Mouse (Mus musculus) spleen, embryonic (tissue): ENCODE measurements around the gene Grap.

ENCODE experiments used
- CTCF ChIA-PET: fragments of 350-600 bp; sonication (Branson Sonifier 250); formaldehyde crosslinking; loops from one replicate; lab custom pipeline; 2022; lab: Charles Lee

The Grap gene

DNA sequence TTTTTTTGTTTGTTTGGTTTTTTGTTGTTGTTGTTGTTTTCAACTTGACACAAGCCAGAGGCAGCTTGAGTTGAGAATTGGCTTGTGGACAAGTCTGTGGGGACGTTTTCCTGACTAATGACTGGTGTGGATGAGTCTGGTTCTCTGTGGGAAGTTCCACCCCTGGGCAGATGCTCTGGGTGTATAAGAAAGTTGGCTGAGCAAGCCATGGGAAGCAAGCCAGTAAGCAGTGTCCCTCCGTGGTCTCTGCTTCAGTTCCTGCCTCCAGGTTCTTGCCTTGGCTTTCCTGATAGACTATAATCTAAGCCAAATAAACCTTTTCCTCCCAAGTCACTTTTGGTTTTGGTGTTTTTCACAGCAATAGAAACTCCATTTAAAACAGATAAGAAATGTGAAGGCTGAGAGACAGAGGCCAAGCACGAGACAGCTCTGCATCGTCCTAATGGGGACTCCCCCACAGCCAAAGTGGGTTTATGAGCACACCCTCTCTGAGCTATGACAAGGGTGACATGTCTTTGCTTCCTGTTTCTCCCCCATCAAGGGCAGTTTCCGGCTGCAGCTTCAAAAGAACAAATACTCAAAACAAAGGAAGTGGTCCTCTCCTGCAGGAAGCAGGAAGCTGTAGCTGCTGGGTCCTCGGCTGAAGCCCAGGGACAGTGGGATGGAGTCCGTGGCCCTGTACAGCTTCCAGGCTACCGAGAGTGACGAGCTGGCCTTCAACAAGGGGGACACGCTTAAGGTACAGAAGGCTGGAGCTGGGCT is at the start of gene Grap:
TSS of gene Grap (plus strand) at position 580 of the 762 bp plus-strand sequence.
- CTCF ChIA-PET = interaction anchor here (2.2 kb wide), 1 partner anchor 14 kb away, joined by 4 read pairs; no protein-coding TSS in a partner anchor

DNA sequence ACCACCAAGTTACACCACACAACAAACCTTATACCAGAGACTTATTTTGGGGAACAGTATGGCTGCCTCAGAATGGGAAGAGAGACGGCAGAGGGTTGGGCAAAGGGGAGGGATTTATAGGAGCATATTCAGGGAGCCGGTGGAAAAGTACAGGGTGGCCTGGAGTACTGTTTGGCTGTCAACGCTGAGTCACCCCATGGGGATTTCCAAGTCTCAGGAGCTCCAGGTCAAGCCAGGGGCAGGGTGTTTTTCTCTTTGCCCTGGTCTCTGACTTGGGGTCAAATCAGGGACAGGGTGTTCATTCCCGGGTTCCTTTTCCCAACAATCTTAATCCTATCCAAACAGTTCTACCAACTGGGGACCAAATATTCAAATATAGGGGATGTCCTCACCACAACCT is 45.0 kb upstream of the Grap start:
- CTCF ChIA-PET = interaction anchor here (0.9 kb wide), 1 partner anchor 91 kb away, joined by 3 read pairs; no protein-coding TSS in a partner anchor

DNA sequence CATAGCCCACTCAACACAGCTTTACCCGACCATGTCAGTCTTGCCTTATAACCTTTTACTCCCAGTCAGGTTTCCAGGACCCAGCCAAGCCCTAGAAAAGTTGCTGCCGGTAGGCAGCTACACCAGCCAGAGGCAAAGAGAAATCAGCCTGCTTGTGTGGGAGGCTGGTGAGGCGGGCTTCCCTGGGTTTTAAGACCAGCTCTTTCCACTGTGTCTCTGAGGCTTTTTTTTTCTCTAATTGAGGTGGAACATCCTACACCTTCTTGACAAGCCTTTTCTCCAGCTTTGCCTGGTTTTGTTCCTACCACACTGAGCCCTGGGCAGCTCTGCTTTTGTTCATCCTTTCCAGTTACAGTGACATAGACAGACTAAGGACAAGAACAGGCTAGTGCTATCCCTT is 41.9 kb upstream of the Grap start:
- CTCF ChIA-PET = no interaction called here

DNA sequence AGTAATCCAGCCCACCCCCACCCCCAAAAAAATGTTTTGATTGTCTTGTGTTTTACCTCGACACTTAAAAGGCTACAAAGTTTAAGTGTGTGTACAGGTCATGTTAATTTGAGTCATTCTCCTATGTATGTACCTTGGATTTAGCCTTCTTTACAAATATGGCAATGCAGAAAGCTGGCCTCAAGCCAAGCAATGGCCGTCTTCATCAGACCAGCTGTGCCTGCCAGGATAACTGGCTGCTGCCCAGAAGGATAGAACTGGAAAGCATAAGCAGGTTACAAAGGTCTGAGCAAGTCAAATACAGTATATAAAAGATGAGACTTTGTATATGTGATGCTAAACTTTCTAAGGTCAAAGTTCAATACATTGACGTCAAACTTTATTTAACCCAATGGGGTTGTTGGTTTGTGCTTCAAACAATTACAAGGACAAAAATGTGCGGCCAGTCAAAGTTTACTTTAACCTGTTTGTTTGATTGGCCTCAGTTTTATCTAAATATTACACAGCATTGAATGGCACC is 40.9 kb upstream of the Grap start:
- CTCF ChIA-PET = no interaction called here

DNA sequence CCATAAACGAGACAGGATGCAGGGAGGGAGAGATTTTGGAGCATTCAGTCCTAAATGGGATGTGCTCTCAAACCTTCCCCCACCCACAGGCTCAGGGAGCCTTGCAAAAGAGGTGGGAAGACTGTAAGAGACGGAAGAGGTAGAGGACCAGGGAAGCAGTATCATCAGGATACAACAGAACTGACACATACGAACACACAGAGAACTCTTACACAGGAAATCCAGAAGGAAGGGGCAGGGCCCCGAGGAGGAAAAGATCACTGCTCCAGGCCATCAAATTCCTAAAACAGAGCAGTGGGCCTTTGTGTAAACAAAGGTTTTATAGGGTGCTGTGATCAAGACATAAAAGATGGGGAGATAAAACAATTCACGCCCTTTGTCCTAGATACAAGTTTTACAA is 38.7 kb upstream of the Grap start:
- CTCF ChIA-PET = no interaction called here

DNA sequence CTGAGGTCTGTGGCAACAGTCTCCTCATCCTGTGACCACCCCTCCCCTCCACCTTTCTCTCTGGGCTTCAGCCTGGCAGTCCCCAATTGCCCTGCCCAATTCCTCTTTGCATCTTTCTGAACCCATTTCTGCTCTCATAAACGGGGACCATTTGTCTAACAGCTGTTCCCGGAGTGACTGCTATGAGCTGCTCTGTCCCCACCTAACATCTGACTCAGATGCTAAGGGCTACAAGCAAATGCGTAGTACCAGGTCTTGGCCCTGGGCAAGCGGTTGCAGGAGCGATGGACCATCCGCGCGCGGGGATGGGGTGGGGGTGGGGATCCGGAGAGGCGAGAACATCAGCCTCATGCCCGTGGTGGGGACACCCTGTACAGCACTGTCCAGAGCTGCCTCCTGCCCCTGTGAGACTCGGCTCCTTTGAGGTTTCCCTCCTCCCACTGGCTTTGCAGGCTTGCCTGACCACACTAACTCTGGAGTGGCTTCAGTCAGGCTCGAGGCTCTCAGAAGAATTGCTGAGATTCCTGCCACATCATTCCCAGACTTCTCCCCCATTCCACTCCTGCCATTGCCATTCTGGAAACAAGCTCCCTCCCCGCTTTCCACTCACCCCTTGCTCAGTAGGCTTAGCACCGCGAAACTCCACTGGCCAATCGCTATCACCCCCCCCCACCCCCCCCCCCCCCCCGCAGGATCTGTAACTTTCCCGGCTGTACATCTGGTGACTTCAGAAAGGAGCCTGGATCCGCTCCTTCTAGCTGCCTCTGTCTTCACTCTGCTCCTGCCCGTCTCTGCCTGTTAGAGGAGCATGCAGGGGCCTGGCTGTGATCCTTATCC is 37.2 kb upstream of the Grap start:
- CTCF ChIA-PET = no interaction called here

DNA sequence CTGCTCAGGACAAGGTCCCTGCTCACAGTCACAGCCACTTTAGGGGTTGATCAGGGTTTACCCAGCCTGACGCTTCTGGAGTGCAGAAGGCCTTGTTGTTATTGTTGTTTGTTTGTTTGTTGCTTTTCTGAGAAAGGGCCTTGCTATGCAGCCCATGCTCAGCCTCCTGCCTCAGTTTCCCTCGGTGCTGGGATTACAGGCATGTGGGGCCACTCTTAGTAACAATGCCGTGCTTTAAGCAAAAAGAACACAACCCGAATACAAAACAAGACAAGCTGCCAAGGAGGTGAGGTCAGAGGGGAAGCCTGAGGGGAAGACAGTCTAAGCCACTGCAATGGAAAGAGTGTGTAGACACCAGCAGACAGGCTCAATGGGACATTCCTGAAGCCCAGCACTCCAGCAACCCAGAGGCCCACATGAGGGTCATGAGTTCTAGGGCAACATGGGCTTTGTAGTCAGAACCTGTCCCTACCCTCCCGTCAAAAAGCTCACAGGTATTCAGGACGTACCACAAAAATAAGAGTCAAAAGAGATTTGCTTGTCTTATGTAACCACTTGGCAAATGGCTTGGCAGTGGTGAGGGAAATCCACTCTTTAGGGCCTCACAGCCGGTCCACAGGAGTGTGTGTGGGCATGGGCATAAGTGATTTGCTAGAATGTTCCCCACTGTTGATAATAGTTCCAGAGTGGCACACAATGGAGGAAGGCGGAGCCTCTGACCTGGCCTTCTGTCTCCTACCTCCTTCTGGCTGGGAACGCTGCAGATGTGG is 36.4 kb upstream of the Grap start:
- CTCF ChIA-PET = no interaction called here

DNA sequence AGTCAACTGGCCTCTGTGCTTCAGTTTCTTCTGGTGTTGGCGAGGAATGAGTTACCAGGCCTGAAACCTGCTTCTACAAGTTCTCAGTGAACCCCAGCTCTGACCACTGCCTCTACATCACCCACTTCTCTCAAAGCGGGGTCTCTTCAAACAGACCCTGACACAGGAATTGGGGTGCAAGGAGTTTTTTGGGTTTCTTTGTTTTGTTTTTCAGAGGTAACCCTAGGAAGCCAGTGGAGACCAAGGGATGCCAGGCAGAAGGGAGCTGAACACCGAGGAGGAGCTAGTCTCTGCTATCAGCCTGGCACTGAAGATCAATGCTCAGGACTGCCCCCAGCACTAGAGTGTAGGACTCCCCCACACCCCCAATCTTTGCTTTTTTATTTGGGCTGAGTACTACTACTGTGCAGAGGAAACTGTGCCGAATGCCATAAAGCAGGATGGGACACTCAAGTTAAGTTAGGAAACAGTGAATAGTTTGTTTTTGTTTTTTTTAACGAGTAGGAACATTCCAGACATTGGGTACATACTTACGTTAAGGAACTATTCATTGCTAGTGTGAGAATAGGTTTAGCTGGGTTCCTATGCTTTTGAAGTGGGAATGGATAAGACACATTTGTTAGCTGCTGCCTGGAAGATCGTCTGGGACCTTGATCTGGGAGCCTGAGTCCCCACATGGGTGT is 35.6 kb upstream of the Grap start:
- CTCF ChIA-PET = no interaction called here

DNA sequence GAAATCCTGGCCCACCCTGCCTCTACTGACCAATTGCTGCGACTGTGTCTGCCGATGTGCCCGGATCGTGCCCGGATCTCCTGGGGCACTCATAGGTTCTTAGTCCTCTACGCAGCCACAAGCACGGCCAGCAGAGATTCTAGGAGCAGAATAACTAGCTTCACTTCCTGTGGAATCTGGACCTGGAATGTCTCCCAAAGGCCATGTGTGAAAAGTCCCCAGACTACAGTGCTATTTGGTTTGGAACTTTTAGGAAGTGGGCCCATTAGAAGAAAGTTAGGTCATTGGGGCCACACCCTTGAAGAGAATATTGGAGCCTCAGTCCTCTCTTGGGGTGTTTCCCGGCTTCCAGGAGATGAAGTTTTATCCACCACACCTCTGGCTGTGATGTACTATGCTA is 34.9 kb upstream of the Grap start:
- CTCF ChIA-PET = no interaction called here

DNA sequence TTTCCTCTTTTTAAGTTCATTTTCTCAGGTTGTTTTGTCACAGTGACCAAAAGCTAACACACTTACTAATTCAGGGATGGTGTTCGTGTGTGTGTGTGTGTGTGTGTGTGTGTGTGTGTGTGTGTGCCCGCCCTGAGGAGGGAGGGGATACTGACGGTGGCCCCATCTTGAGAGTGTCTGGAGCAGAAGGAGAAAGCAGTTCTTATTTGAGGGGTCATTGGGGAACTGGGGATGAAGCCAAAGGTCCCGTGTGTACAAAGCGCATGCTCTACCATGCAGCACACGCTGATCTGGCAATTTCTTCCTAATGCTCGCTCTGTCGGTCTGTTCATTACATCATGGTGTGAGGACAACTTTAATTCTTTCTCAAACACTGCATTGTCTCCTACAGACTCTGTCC is 34.5 kb upstream of the Grap start:
- CTCF ChIA-PET = interaction anchor here (0.7 kb wide), 1 partner anchor 11 kb away, joined by 4 read pairs; no protein-coding TSS in a partner anchor

DNA sequence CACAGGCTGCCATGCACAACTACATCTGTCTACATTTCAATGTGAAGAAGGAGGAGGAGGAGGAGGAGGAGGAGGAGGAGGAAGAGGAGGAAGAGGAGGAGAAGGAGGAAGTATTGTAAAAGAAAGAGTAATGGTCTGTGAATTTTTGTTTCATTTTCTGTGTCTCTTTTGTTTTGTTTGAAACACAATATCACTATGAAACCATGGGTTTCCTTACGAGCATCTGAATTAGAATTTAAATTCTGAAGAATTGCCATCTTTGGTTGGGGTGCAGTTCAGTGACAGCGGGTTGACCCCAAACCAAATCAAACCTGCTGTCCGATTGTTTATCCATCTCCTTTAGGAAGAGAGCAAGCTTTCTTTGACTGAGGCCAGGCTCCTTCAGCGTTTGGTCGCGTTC is 33.7 kb upstream of the Grap start:
- CTCF ChIA-PET = interaction anchor here (0.6 to 0.8 kb wide), 5 partner anchors 11 to 70 kb away, joined by 3 to 9 read pairs (median 4); no protein-coding TSS in a partner anchor

DNA sequence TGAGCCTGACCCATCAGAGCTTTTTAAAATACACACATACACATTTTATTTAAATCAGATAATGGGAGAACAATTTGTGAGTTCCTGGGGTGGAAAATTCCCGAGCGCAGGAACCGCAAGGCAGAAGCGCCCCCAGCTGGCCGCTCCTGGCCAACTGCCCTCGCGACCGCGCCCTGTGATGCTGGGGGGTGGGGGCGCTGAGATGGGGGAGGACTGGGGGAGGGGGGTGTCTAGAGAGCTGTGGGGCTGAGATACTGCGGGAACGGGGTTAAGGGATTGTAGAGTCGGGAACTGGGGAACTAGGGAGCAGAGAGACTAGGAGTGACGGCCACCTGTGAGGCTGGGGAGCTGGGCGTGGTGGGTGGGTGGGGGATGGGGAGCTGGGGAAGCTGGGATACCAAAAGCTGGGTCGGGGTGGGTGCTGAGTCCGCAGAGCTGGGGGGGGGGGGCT is 33.2 kb upstream of the Grap start:
- CTCF ChIA-PET = interaction anchor here (0.6 to 0.8 kb wide), 5 partner anchors 22 to 172 kb away, joined by 3 to 9 read pairs (median 4); no protein-coding TSS in a partner anchor

DNA sequence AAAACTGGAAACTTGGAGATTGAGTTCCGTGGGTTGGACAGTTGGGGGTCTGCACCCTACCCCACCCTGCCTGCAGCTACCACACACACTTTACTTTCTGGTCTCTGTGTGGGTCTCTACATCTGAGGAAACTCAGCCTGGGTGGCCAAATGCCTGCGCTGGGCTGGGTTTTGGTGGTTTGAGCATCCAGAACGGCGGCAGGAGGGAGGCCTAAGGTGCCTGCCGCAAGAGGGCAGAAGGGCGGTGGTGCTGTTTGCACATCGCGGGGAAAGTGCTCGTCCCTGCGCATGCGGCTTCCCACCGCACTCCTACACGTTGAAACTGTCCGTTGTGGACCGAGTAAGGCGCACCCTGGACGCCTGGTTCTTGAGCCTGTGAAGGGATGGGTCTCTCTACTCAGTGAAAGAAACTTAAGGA is 32.8 kb upstream of the Grap start:
- CTCF ChIA-PET = interaction anchor here (0.6 to 0.7 kb wide), 6 partner anchors 9 to 172 kb away, joined by 3 to 4 read pairs (median 3); no protein-coding TSS in a partner anchor

DNA sequence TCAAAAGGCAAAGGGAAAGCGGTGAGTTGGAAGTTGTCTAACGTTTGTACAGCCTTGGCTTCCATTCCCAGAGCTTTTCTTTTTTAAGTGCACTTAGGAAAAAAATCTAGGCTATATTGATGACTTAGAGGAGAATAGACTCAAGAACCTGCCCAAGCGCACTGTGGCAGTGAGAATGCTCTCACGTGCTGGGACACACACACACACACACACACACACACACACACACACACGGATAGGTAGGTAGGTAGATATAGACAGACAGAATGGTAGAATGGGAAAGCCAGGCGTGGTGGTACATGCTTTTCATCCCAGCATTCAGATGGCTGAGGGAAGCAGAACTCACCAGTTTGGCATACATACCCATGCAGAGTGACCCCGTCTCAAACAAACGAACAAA is 32.3 kb upstream of the Grap start:
- CTCF ChIA-PET = interaction anchor here (0.6 to 0.7 kb wide), 2 partner anchors 9 to 31 kb away, joined by 3 read pairs; no protein-coding TSS in a partner anchor

DNA sequence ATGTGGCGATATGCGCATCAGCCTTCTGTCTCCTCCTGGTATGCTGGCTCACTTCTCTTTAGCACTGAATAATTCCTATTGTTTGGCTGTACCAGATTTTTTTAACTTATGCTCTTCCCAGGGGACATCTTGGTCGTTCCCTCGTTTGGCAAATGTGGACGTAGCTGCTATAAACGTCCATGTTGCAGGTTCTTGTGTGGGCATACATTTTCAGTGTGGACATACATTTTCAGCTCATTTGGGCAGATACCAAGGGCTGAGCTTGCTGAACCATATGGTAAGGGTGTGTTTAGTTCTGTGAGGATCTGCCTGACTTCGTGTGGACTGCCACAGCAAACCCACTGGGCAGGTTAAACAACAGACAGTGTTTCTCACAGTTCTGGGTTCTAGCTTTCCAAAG is 27.9 kb upstream of the Grap start:
- CTCF ChIA-PET = no interaction called here

DNA sequence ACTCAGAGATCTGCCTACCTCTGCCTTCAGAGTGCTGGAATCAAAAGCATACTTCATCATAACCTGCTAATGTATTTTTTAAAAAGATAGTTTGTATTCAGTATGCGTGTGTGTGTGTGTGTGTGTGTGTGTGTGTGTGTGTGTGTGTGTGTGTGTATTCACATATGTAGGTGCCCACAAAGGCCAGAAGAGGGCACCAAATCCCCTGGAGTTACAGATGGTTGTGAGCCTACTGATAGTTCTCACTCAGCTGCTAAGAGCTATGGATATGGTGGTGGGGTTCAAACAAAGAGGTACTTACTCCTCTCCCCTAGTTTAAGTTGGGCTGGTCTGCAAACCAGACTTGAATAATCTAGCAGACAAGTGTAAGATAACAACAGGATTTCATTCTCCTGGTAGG is 26.6 kb upstream of the Grap start:
- CTCF ChIA-PET = no interaction called here

DNA sequence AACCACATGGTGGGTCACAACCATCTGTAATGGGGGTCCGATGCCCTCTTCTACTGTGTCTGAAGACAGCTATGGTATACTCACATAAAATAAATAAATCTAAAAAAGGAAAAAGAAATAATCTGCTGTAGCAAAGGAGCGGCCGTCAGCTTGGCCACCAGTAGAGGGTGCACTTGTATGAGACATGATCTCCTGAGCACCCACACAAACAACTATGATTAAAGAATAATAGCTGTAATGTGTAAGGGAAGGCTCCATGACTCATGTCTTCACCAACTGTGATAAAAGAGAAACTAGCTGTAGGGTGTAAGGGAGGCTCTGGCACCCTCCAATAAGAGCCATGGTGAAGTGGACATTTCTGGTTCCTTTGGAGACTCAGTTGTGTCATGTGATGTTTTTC is 23.4 kb upstream of the Grap start:
- CTCF ChIA-PET = interaction anchor here (0.6 to 1.1 kb wide), 10 partner anchors 9 to 192 kb away, joined by 3 to 7 read pairs (median 3); no protein-coding TSS in a partner anchor

DNA sequence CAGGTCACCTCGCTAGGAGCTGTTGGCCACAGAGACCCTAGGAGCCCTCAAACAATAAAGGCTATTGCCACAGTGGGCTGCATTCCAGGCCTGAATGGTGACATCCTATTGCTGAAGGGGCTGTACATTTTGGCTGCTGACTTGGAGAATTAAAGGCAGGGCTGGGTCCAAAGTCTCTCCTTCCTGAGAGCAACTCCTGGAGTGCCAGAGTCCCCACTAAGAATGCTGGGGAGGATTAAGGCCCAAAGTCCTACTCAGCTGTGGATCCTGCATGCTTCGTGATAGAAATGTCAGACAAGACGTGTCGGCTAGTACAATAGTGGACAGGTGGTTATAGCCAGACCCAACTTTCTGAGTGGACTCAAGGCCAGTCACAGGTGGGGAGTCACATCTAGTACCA is 16.8 kb upstream of the Grap start:
- CTCF ChIA-PET = interaction anchor here (0.6 kb wide), 1 partner anchor 94 kb away, joined by 7 read pairs; no protein-coding TSS in a partner anchor

DNA sequence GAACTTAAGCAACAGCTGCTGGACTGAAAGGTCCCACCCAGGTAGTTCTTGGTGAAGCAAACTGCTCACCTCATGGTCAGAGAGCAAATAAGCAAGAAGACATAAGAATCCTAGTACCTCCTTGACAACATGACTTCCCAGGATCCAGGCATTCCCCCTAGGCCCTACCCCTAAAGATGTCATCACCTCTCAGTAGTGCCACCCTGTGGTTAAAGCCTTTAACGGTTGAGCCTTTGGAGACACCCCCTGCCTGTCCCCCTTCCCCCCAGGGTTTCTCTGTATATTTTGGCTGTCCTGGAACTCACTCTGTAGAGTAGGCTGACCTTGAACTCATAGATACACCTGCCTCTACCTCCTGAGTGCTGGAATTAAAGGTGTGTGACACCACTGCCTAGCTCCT is 15.7 kb upstream of the Grap start:
- CTCF ChIA-PET = no interaction called here

DNA sequence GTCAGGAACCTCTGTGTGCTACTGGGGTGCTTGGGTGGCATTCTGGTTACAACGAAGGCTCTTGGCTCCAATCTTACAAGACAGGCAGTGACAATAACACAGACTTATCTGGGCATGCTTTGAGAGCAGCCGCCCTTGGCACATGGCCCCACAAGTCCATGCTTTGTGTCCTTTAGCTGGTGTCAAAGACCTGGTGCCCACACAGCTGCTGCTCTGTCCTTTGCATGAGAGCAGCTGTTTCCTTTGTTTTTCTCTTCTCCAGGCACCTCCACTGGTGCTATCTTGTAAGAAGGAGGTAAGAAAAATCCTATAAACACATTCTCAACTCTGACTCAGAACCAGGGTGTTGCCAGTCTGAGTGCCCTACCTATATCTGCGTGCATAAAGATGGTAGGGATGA is 15.2 kb upstream of the Grap start:
- CTCF ChIA-PET = interaction anchor here (2.4 kb wide), 1 partner anchor 10 kb away, joined by 10 read pairs; no protein-coding TSS in a partner anchor
